Mouse (Mus musculus) mouse trophoblast stem cell (cell line): Measurements from ENCODE around the gene Fzd10.

Experiments used
- in situ Hi-C, 2 experiments: fragments of 300-500 bp; cut with MseI, MboI; formaldehyde crosslinking; loops; 2 replicates in 1 of 2; 3 replicates in 1 of 2; pipeline ENCODE4 v1.15.1; 2025

Gene Fzd10

DNA sequence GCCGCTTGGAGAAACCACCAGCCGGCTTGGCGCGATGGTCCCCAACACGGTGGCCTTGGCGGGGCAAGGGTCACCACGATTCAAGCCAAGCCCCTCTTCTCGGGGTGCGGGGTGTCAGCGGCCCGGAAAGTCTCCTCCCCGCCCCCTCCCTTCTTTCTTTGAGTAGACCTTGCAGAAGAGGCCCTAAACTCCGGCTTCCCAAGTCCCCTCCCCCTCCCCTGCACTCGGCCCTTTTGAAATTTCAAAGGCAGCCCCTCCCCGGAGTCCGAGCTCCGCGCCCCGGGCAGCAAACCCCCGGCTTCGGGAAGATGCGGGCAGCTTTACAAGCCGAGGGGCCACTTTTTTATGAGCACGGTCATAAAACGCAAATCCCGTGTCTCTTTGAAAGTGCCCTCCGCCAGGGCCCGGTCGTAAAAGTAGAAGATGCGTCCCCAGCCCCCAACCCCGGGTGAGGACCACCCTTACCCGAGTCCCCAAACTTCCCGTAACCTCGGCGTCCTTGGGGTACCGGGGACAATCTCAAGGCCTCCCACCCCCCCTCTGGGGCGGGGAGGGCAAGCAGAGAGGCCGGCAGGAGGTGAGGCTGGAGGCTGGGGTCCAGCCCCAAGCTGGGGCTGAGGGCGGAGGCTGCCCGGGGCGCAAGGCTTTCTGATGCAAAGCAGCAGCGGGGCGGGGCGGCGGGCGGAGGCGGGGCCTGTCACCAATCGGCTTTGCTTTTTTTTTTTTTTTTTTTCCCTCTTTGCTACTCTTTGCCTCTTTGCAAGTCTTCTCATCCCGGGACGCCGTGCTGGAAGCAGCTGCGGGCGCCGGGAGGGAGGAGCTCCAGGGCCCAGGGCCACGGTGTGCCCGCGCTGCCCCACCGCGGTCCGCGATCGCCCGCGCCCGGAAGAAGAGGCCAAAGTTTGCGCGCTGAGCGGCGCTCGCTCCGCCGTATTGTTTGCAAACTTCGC is at the start of gene Fzd10:
Gene Fzd10 (plus strand): TSS at position 773 of the 950 bp plus-strand sequence.
- in situ Hi-C loops, result no loop called here

- in situ Hi-C loops, result no loop called here
Measured at GRCm38 (mm10) chr5:128551448-128551847, 49.2 kb upstream of the Fzd10 start.

DNA sequence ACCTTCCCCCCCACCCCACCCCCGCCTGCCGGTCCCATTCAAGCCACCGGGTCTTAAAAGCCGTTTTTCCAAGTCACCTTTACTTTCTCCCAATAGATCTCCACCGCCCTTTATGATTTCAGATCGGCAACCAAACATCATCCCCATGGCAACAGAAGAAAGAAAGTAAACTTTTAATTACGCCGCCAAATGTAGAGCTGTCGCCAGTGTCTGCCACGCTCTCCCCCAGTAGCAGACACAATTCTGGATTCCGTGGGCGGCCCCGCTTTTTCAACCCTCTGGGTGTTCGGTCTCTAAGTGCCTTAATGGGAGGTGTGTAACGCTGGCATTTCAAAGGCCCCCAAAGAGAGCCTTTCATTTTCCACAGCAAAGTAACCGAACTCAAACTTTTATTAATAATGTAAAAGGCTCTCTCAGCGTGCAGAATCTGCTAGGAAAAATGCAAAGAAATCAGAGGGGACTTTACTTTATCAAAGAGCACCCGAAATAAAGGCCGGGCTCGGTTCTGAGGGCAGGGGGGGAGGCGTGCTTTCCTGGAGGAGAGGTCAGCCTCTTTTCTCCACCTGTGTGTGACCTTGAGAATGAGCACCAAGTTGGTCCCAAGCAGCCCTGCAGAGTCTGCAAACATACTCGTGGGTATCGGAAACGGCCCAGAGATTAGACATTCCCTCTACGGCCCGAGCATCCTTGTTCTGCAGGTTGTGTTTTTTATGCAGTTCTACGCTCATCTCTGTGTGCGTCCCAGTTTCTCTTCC is 48.3 kb upstream of the Fzd10 start:
- in situ Hi-C loops, result no loop called here

- in situ Hi-C loops, result no loop called here
Measured at GRCm38 (mm10) chr5:128558126-128558525, 42.5 kb upstream of the Fzd10 start.

DNA sequence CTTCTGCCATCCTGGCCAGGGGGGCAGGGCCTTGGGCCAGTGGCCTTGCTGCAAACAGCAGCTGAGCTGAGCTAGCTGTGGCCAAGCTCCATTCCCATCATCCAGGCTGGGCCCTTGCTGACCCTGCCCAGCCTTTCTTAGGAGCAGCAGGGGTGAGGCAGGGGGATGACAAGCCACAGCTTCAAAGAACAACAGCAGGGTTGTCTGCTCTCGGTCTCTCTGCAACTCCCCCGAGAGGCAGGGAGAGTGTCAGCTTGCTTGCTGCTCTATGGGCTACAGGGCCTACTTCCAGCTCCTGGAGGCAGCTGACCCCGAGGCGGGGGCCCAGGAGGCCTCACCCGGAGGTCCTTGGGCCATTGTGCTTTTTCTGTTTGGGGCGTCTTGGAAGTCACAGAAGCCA is 33.3 kb upstream of the Fzd10 start:
- in situ Hi-C loops, result no loop called here

GRCm38 (mm10) chr5:128568970-128569369 is 31.7 kb upstream of the Fzd10 start:
- in situ Hi-C loops, result no loop called here

DNA sequence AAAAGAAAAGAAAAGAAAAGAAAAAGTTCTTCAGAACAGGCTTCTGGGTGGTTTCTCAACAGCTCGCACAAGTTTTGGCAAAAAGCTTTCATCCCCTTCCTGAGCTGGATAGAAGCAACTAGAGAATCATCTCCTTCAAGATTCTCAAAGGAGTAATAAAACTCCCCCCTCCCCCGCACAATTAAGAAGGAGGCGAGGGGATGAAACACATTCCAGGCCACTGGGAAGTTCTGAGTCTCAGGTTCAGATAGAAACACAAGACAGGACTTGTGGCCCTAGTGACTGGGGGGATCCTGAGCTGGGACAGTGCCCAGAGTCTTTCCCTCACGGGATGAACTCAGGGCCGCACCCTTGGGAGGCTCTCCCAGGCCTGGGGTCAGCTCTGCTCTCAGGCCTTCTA is 30.6 kb upstream of the Fzd10 start:
- in situ Hi-C loops, result no loop called here

DNA sequence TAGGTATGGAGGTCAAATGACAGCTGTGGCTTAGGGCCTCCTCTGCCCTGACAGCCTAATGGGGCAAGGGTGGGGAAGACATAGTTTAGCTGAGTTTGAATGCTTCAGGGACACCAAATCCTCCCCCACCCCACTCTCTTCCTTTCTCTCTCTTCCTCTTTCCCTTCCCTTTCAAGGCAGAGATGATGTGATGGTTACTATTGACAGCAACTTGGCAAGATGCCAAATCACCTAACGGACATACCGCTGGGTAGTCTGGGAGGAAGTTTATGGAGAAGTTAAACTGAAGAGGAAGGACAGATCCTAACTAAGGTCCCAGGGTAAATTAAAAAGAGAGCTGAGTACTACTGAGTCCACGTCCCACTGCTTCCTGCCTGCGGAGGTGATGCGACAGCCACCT is 29.8 kb upstream of the Fzd10 start:
- in situ Hi-C loops, result no loop called here

DNA sequence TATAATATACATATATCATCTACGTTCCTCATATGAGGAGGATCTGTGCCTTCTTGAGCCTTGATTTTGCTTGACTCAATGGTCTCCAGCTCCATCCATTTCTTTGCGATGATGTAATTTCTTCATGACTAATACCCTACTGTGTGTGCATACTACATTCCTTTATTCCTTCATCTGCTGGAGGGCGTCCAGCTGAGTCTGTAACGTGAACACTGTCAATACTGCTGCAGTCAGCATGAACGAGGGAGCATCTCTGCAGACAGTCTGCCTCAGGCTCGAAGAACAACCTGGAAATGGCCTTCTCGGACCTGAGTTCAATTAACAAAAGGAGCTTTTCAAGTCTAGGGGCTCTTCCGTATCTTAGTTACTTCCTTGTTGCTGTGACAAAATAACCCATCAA is 28.9 kb upstream of the Fzd10 start:
- in situ Hi-C loops, result no loop called here

- in situ Hi-C loops, result no loop called here
Measured at GRCm38 (mm10) chr5:128575997-128576579, 24.6 kb upstream of the Fzd10 start.

GRCm38 (mm10) chr5:128579047-128579650 is 21.5 kb upstream of the Fzd10 start:
- in situ Hi-C loops, result no loop called here

DNA sequence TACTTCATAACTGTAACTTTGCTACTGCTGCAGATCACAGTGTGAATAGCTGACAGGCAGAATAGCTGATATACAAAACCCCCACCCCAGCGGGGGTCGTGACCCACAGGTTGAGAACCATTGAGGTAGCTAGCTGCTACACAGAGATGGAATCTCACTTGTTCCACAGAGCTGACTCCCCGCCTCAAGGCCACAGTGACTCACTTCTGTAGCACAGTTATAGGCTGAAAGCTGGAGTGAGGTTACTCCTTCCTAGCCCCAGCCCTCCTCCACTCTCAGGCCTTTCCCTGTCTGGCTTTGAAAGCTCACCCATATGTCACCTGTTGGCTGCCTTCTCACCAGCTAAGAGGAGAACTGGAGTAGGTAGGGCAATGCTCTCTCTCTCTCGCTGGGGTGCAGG is 19.7 kb upstream of the Fzd10 start:
- in situ Hi-C loops, result no loop called here

GRCm38 (mm10) chr5:128581516-128581921 is 19.1 kb upstream of the Fzd10 start:
- in situ Hi-C loops, result no loop called here

GRCm38 (mm10) chr5:128589231-128589630 is 11.4 kb upstream of the Fzd10 start:
- in situ Hi-C loops, result no loop called here

- in situ Hi-C loops, result no loop called here
Measured at GRCm38 (mm10) chr5:128593446-128593845, 7.2 kb upstream of the Fzd10 start.

DNA sequence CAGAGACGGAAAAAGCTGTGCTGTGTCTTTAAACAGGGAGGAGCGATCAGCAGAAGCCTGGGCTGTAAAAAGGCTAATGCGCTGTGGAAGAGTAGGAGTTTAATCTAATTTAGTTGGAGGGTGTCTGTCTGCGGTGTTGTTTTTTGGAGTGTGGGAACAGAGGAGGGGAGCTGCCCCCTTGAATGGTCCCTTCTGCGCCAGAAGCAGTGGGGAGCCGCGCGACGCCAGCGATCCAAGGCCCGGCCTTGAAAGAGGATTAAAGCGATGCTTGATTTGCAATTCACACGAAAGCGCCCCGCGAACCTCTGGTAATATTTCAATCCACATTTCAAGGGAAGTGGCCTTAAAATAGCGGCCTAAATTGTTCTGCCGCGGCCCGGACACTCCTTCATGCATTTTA is 3.8 kb upstream of the Fzd10 start:
- in situ Hi-C loops, result no loop called here

GRCm38 (mm10) chr5:128597381-128597780 is 3.3 kb upstream of the Fzd10 start:
- in situ Hi-C loops, result no loop called here

GRCm38 (mm10) chr5:128598191-128598720 is 2.4 kb upstream of the Fzd10 start:
- in situ Hi-C loops, result no loop called here

GRCm38 (mm10) chr5:128598760-128599364 is 1.8 kb upstream of the Fzd10 start:
- in situ Hi-C loops, result no loop called here

GRCm38 (mm10) chr5:128599365-128600071 is 1.1 kb upstream of the Fzd10 start:
- in situ Hi-C loops, result no loop called here
